Mouse (Mus musculus) midbrain, embryonic 10.5 days (tissue): ENCODE measurements around the gene Gm37240. TPM values are rescaled to one million over a fixed set of nuclear protein-coding genes. Genes with fewer than 3 reads are reported as not detected.

Experiments used
- DNase-seq: peaks from one replicate; pipeline ENCODE4 v3.0.0-alpha.2; 2017; ENCODE audit warnings: low spot score
- H3K27ac ChIP-seq: fragments of 300-500 bp; sonication (generic); replicated peaks from 2 replicates; pipeline ENCODE4 v1.5.1; 2016; ENCODE audit warnings: mild to moderate bottlenecking
- H3K27me3 ChIP-seq: fragments of 300-500 bp; sonication (generic); 2 replicates; pipeline ENCODE4 v1.6.1; 2016; ENCODE audit warnings: low read depth, mild to moderate bottlenecking; ENCODE audit not compliant: poor library complexity, severe bottlenecking
- H3K36me3 ChIP-seq: fragments of 300-500 bp; sonication (generic); 2 replicates; pipeline ENCODE4 v1.6.1; 2016; ENCODE audit warnings: mild to moderate bottlenecking, moderate library complexity
- H3K4me1 ChIP-seq: fragments of 300-500 bp; sonication (generic); 2 replicates; pipeline ENCODE4 v1.6.1; 2016
- H3K4me3 ChIP-seq: fragments of 300-500 bp; sonication (generic); 2 replicates; pipeline ENCODE4 v1.5.1; 2016; ENCODE audit warnings: mild to moderate bottlenecking, moderate library complexity
- H3K9me3 ChIP-seq: fragments of 300-500 bp; sonication (generic); replicated peaks from 2 replicates; pipeline ENCODE4 v1.6.1; 2016; ENCODE audit warnings: mild to moderate bottlenecking
- WGBS: fragments of 180-500 bp; shearing (Covaris S2); methylation state at CpG from one replicate; pipeline ENCODE4 v1.1.7; 2016; 5-methylcytosine and 5-hydroxymethylcytosine counted together
- polyA plus RNA-seq: library from polyadenylated mRNA; unstranded; fragments of >200 nt; fragmentation: Nextera tagmentation; extraction: Ambion mirVana; gene quantifications from 2 replicates; pipeline ENCODE4 v1.2.1, GENCODE M21; 2016

Gm37240 gene
- polyA plus RNA-seq, 1 experiment from 2014 or later, result 0.44 TPM

GRCm38 (mm10) chr3:85764008-85764834, 123.1 kb downstream of the Gm37240 start:
- no peak for DNase-seq
- WGBS, result 70% methylated on average over 18 of the region's 18 CpGs
- peaks cover 9% of the 10 kb centered on the region for H3K4me1 ChIP-seq
- no peaks in the 10 kb centered on the region for H3K27me3 ChIP-seq
- H3K4me3 ChIP-seq, result no peak overlapping the region
- no peaks in the 10 kb centered on the region for H3K36me3 ChIP-seq
- H3K27ac ChIP-seq, result no peak overlapping the region
- no peaks in the 10 kb centered on the region for H3K9me3 ChIP-seq

DNA sequence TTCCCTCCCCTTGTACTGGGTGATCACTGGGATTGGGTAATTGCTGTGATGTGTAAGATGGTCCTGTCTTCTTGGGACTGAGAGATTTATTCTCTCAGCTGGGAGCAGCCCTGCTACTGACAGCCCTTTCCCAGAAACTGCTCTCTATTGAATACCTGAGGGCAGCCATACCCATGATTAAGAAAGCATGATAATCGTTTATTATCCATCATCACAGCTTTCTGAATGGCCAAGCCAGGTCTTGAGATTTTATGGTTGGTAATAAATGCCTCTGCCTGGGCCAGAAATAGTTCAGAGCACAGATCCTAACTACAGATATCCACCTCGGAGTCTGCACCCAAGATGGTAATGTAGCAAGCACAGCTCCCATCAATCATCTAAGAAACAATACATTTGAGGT, 129.4 kb downstream of the Gm37240 start:
- 81% methylated on average over 2 of the region's 2 CpGs for whole genome bisulfite sequencing
- no peak overlapping the region for H3K27ac ChIP-seq

DNA sequence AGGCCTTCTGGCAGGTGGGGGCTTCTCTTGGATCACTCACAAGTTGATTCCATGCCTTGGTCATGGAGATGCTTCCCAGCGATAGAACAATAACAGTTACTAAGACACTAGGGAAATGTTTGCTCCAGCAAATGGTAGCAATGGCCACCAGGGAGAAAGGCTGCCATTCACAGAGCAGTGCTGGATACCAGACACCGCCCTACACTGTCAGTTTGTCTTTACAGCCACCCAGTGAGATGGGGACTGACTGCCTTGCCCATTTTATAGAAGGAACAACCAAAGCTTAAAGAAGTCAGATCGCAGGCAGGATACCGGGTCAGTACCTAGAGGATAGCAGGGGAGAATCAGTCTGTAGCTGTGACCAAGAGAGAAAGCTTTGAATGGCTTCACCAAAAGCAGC, 129.9 kb downstream of the Gm37240 start:
- 88% methylated on average over 4 of the region's 4 CpGs for WGBS
- Histone ChIP-seq H3K27ac (no peak overlapping the region), H3K4me1 (peaks cover 15% of the 10 kb centered on the region), H3K36me3 (no peaks in the 10 kb centered on the region), H3K9me3 (no peaks in the 10 kb centered on the region), H3K27me3 (no peaks in the 10 kb centered on the region), H3K4me3 (no peak overlapping the region)
- DNase-seq, result no peak

More for the DNA sequence above, 129.4 kb downstream of the Gm37240 start:
- Histone ChIP-seq H3K4me1 (peaks cover 10% of the 10 kb centered on the region), H3K27me3 (no peaks in the 10 kb centered on the region), H3K4me3 (no peak overlapping the region), H3K36me3 (no peaks in the 10 kb centered on the region), H3K9me3 (no peaks in the 10 kb centered on the region)
- no peak for DNase-seq

- no peak for DNase-seq
- Histone ChIP-seq H3K4me1 (peaks cover 18% of the 10 kb centered on the region), H3K4me3 (no peak overlapping the region), H3K27me3 (no peaks in the 10 kb centered on the region), H3K36me3 (no peaks in the 10 kb centered on the region), H3K27ac (no peak overlapping the region), H3K9me3 (no peaks in the 10 kb centered on the region)
- 56% methylated on average over 4 of the region's 4 CpGs for WGBS
Measured at GRCm38 (mm10) chr3:85749348-85749747, 138.0 kb downstream of the Gm37240 start.

DNA sequence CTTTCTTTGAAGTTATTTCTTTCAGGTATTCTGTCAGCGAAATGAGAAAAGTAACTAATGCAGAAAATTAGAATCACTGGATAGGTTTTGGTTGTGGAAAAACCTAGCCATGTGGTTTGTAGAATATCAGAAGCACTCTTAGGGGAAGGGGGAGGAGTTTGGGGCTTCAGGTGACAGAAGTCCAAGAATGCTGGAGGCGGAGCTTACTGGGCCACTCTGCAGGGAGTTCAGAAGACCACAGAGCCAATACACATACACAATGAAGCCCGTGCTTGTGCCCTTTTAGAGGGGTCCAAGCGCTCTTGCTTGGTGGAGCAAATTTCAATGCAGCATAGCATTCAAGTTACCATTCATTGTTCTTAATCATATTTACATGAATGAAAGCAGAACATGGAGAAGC, 138.5 kb downstream of the Gm37240 start:
- Histone ChIP-seq H3K36me3 (no peaks in the 10 kb centered on the region), H3K27ac (no peak overlapping the region), H3K27me3 (no peaks in the 10 kb centered on the region), H3K4me1 (peaks cover 18% of the 10 kb centered on the region), H3K9me3 (no peaks in the 10 kb centered on the region), H3K4me3 (no peak overlapping the region)
- DNase-seq, result no peak
- WGBS, result 25% methylated on average over 4 of the region's 4 CpGs

DNA sequence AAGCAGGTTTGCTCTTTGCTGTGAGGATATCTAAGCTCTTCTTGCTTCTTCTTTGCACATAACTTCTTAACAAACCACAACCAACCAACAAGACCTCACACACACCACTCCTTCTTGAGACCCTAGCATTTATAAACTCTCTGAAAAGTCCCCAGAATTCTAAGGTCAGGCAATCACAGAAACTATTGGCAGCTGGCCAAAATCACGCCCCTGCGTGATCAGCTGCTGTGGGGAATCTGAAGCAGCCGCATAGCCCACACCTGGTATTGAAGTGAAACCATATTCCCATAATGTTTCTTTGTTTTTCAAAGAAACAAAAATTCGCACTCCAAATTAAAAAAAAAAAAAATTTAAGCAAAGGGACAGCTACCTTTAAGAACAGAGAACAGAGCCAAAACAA, 141.2 kb downstream of the Gm37240 start:
- Histone ChIP-seq H3K4me3 (no peak overlapping the region), H3K9me3 (no peaks in the 10 kb centered on the region), H3K36me3 (no peaks in the 10 kb centered on the region), H3K4me1 (peaks cover 10% of the 10 kb centered on the region), H3K27ac (no peak overlapping the region), H3K27me3 (no peaks in the 10 kb centered on the region)
- no peak for DNase-seq
- WGBS, result 85% methylated on average over 4 of the region's 4 CpGs

DNA sequence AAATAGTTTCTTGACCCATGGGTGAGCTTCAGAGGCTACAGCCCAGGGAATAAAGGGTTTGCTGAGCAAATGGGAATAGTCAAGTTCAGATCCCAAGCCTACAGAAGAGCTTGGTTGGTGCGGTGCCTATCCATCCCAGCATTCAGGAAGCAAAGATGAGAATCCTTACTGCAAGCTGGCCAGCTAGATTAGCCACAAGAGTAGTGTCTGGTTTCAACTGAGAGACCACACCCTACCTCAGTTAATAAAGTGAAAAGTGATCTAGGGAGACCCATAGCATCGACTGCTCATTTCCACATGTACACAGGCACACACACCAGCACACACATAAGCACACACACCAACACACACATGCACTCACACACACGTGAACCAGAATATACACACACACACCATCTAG, 145.6 kb downstream of the Gm37240 start:
- 90% methylated on average over 3 of the region's 3 CpGs for WGBS
- H3K9me3 ChIP-seq, result no peaks in the 10 kb centered on the region
- H3K36me3 ChIP-seq, result no peaks in the 10 kb centered on the region
- H3K4me1 ChIP-seq, result no peaks in the 10 kb centered on the region
- no peak overlapping the region for H3K4me3 ChIP-seq
- no peak for DNase-seq
- H3K27me3 ChIP-seq, result no peaks in the 10 kb centered on the region
- H3K27ac ChIP-seq, result no peak overlapping the region

DNA sequence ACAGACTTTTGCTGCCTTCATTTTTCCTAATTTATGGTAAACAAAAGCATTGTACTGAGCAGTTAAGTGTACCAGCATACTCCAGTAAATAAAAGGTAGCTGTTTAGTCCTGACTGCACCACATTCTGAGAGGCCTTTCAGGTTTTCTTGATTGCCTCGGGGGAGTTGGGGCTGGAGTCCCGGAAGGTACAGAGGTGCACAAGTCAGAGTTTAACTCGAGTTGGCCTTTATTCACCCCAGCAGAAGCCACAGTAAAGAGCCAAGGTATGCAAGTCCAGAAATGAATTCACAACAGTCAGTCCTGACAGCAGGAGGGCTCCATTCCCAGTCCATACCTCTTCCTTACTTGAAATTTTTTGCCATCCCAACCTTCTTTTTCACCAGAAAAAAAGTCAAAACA, 148.7 kb downstream of the Gm37240 start:
- H3K27ac ChIP-seq, result no peak overlapping the region
- WGBS, result 81% methylated on average over 3 of the region's 3 CpGs
- H3K36me3 ChIP-seq, result no peaks in the 10 kb centered on the region
- DNase-seq, result no peak
- H3K4me1 ChIP-seq, result no peaks in the 10 kb centered on the region
- H3K27me3 ChIP-seq, result no peaks in the 10 kb centered on the region
- H3K4me3 ChIP-seq, result no peak overlapping the region
- no peaks in the 10 kb centered on the region for H3K9me3 ChIP-seq

DNA sequence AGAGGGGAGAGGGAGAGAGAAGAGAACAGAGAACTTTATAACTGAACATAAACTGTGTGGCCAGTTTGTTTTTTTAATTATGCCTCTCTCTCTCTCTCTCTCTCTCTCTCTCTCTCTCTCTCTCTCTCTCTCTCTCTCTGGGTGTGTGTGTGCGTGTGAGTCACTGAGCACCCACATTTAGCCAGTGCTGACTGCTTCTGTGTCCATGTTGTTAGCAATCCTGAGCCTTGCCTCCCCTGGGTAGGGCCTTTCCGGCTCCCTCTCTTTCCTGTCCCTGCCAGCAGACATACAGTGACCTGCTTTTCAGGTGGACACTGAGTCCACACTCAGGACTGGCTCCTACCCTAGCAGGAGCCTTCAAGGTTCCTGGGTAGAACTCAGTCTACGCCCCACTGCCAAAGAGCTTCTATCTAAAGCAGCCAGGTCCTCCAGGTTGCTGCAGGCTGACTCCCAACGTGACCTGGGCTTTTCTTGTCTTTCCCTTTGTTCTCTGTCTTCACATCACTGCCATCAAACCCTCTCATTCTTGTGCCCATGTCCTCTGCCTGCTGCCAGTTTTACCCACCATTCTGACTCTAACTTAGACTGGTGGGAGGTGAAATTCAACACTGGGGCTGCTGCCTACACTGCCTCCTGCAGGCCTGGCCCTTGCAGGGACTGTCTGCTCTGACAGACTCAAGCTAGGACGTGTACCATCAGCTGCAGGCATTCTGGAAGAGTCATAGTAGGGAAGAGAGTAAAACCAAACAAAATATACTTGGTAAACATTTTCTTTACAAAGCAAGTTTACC, 153.2 kb downstream of the Gm37240 start:
- no peaks in the 10 kb centered on the region for H3K4me1 ChIP-seq
- no peaks in the 10 kb centered on the region for H3K9me3 ChIP-seq
- no peaks in the 10 kb centered on the region for H3K27me3 ChIP-seq
- no peak overlapping the region for H3K4me3 ChIP-seq
- H3K36me3 ChIP-seq, result no peaks in the 10 kb centered on the region
- WGBS, result 79% methylated on average over 5 of the region's 5 CpGs
- no peak for DNase-seq
- no peak overlapping the region for H3K27ac ChIP-seq

- Histone ChIP-seq H3K9me3 (no peaks in the 10 kb centered on the region), H3K27me3 (no peaks in the 10 kb centered on the region), H3K27ac (no peak overlapping the region), H3K4me1 (no peaks in the 10 kb centered on the region), H3K4me3 (no peak overlapping the region), H3K36me3 (no peaks in the 10 kb centered on the region)
- WGBS, result 56% methylated on average over 2 of the region's 2 CpGs
- no peak for DNase-seq
Measured at GRCm38 (mm10) chr3:85727171-85727570, 160.1 kb downstream of the Gm37240 start.

- Histone ChIP-seq H3K36me3 (no peaks in the 10 kb centered on the region), H3K9me3 (no peaks in the 10 kb centered on the region), H3K27ac (no peak overlapping the region), H3K27me3 (no peaks in the 10 kb centered on the region), H3K4me3 (no peak overlapping the region), H3K4me1 (no peaks in the 10 kb centered on the region)
- DNase-seq, result no peak
- 85% methylated on average over 3 of the region's 3 CpGs for WGBS
Measured at GRCm38 (mm10) chr3:85725971-85726370, 161.3 kb downstream of the Gm37240 start.

GRCm38 (mm10) chr3:85725110-85725509, 162.2 kb downstream of the Gm37240 start:
- H3K4me3 ChIP-seq, result no peak overlapping the region
- no peak overlapping the region for H3K27ac ChIP-seq
- no peak for DNase-seq
- no peaks in the 10 kb centered on the region for H3K9me3 ChIP-seq
- no peaks in the 10 kb centered on the region for H3K36me3 ChIP-seq
- H3K4me1 ChIP-seq, result no peaks in the 10 kb centered on the region
- 79% methylated on average over 2 of the region's 2 CpGs for WGBS
- H3K27me3 ChIP-seq, result no peaks in the 10 kb centered on the region

GRCm38 (mm10) chr3:85722581-85722980, 164.7 kb downstream of the Gm37240 start:
- no peak for DNase-seq
- Histone ChIP-seq H3K27ac (no peak overlapping the region), H3K4me3 (no peak overlapping the region), H3K36me3 (no peaks in the 10 kb centered on the region), H3K27me3 (no peaks in the 10 kb centered on the region), H3K9me3 (no peaks in the 10 kb centered on the region), H3K4me1 (no peaks in the 10 kb centered on the region)
- WGBS, result 93% methylated on average over 6 of the region's 6 CpGs
